Mouse (Mus musculus) kidney, adult 2 months (tissue): ENCODE data around the gene Pigk. TPM values are rescaled to one million over a fixed set of nuclear protein-coding genes. Genes with fewer than 3 reads are reported as not detected.

Experiments used
- DNase-seq: peaks from one replicate; pipeline ENCODE4 v3.0.0; 2021
- H3K27ac ChIP-seq: fragments of 200-500 bp; 2 replicates; pipeline ENCODE4 v1.5.1; 2012; ENCODE audit warnings: low read depth, low read length, control low read depth, inconsistent platforms; ENCODE audit not compliant: insufficient read depth
- H3K27me3 ChIP-seq: fragments of 200-500 bp; replicated peaks from 2 replicates; pipeline ENCODE4 v1.6.1; 2012; ENCODE audit warnings: mild to moderate bottlenecking, moderate library complexity, low read length, inconsistent platforms; ENCODE audit not compliant: control insufficient read depth, insufficient read depth
- H3K36me3 ChIP-seq: fragments of 200-500 bp; 2 replicates; pipeline ENCODE4 v1.6.1; 2012; ENCODE audit warnings: mild to moderate bottlenecking, moderate library complexity, low read length, inconsistent platforms; ENCODE audit not compliant: control insufficient read depth, insufficient read depth
- H3K4me1 ChIP-seq: fragments of 200-500 bp; 2 replicates; pipeline ENCODE4 v1.6.1; 2011; ENCODE audit warnings: low read length; ENCODE audit not compliant: control insufficient read depth, insufficient read depth
- H3K4me3 ChIP-seq: fragments of 200-500 bp; 2 replicates; pipeline ENCODE4 v1.5.1; 2011; ENCODE audit warnings: mild to moderate bottlenecking, low read depth, low read length, control low read depth; ENCODE audit not compliant: insufficient read depth
- CTCF ChIP-seq: fragments of 200-500 bp; conservative IDR thresholded peaks from 2 replicates; pipeline ENCODE4 v1.5.1; 2011; ENCODE audit warnings: low read depth, mild to moderate bottlenecking, control low read depth, low read length, moderate library complexity, mixed read lengths; ENCODE audit not compliant: insufficient read depth, insufficient read length
- POLR2A ChIP-seq: fragments of 200-500 bp; IDR thresholded peaks from one replicate; pipeline ENCODE4 v1.6.1; 2011; ENCODE audit warnings: low read depth, low read length, control low read depth
- WGBS: fragments of 180-500 bp; shearing (Covaris S2); methylation state at CpG from one replicate; pipeline ENCODE4 v1.1.7; 2018; 5-methylcytosine and 5-hydroxymethylcytosine counted together
- polyA plus RNA-seq: library from polyadenylated mRNA; depleted of rRNA; stranded (reverse); fragments of >200 nt; gene quantifications from 2 replicates; pipeline ENCODE4 v1.2.3, GENCODE M21; 2012; rRNA removed

Pigk gene
- polyA plus RNA-seq, 1 experiment = 13.4 TPM

GRCm38 (mm10) chr3:153024016-153024415 is 310.1 kb downstream of the Pigk start:
- Histone ChIP-seq H3K27me3 (no peaks in the 10 kb centered on the region), H3K36me3 (no peaks in the 10 kb centered on the region), H3K27ac (no peak overlapping the region), H3K4me3 (no peak overlapping the region), H3K4me1 (no peaks in the 10 kb centered on the region)
- TF ChIP-seq CTCF (no peak), POLR2A (no peak)
- no peak for DNase-seq
- 87% methylated on average over 11 of the region's 11 CpGs for WGBS

Other genes starting within 250 kb of the Pigk start
- gene Ak5, start 45.7 kb upstream of the Pigk start, polyA plus RNA-seq = 2.0 and 3.3 TPM in 2 replicates